ENCODE assay signal across 8 mouse cellular contexts in the genomic region with DNA sequence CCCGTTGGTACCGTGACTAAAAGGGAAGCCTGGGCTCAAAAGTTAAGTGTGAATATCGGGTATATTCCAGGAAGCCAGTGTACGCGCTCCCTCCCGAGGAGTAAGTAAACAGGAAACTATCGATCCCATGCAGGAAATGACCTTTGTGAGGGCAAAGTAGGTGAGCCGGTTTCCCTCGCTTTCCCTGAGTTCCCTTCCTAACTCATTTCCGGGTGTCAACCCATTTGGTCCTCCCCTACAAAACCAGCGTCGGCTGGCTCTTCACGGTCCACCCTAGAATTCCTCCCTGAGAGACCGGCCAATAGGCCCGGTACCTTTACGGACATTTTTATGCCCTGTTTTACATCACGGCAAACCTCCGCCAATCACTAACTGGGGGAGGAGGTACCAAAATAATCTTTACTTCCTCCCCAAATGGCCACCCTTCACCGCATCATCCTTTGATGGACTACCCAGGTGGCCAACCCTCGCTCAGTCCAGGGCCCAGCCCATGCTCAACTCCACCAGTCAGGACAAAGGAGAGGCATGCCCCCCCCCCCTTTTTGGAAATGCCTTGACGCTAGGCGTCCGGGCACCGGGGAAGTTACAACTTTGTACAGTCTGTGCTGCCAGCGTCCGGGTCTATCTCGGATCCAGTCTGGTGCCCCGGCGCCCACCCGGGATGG. TPM values are rescaled to one million over a fixed set of nuclear protein-coding genes. Genes with fewer than 3 reads are reported as not detected.
A peak's percentile ranks its signal among the peaks of the same experiment; 100 is the strongest.
DNase-seq lines count a peak whose midpoint lies in the region; ATAC-seq and TF ChIP-seq lines count a peak whose summit lies in the region.

No protein-coding gene starts in this region.

- ATAC-seq in embryonic facial prominence, embryonic 14.5 days (ENCODE audit: low read depth) = peak; percentile 99
- ATAC-seq in limb, embryonic 14.5 days (ENCODE audit: low FRiP score, low read depth) = peak; percentile 98
- peak; percentile 99 for ATAC-seq in midbrain, postnatal 0 days (ENCODE audit: low FRiP score)

- H3K4me2 ChIP-seq in embryonic facial prominence, embryonic 14.5 days (ENCODE audit: low read depth, low read length) = peak overlapping the region; percentile 81
- H3K4me2 ChIP-seq in limb, embryonic 14.5 days (replicated peaks; ENCODE audit: low read depth, low read length, severe bottlenecking) = peak overlapping the region; percentile 61
- H3K4me2 ChIP-seq in midbrain, postnatal 0 days (ENCODE audit: low read depth, low read length, poor library complexity, severe bottlenecking) = peak overlapping the region; percentile 60

- WGBS in embryonic facial prominence, embryonic 14.5 days = under 1% methylated on average over 27 of the region's 30 CpGs
- under 1% methylated on average over 25 of the region's 30 CpGs for WGBS in limb, embryonic 14.5 days
- WGBS in midbrain, postnatal 0 days = under 1% methylated on average over 30 of the region's 30 CpGs

- H3K4me3 ChIP-seq in embryonic facial prominence, embryonic 14.5 days (ENCODE audit: low read depth, low read length) = peak overlapping the region; percentile 67
- H3K4me3 ChIP-seq in limb, embryonic 14.5 days (replicated peaks; ENCODE audit: low read length) = peak overlapping the region; percentile 69
- H3K4me3 ChIP-seq in midbrain, postnatal 0 days (ENCODE audit: low read depth, low read length) = peak overlapping the region; percentile 65

- TF ChIP-seq POLR2A in limb, embryonic 14.5 days (IDR thresholded peaks at IDR 0.05; ENCODE audit: borderline replicate concordance, extremely low read depth, insufficient read depth, insufficient read length) = peak; percentile 42; the same call in 1 of the 2 replicates

- TF ChIP-seq CTCF in midbrain, postnatal 0 days (IDR thresholded peaks at IDR 0.05) = peak; percentile 2; the same call in 1 of the 2 replicates

- peak overlapping the region; percentile 100 for H3K27ac ChIP-seq in embryonic facial prominence, embryonic 14.5 days (replicated peaks; ENCODE audit: low read depth, low read length)
- peak overlapping the region; percentile 99 for H3K27ac ChIP-seq in limb, embryonic 14.5 days (replicated peaks; ENCODE audit: low read depth, low read length)
- peak overlapping the region; percentile 96 for H3K27ac ChIP-seq in midbrain, postnatal 0 days (ENCODE audit: low read depth, low read length)

- no peaks in the 10 kb centered on the region for H3K27me3 ChIP-seq in embryonic facial prominence, embryonic 14.5 days (replicated peaks; ENCODE audit: control insufficient read depth, insufficient read depth, low read length)
- H3K27me3 ChIP-seq in limb, embryonic 14.5 days (ENCODE audit: control insufficient read depth, insufficient read depth, low read length) = no peaks in the 10 kb centered on the region
- H3K27me3 ChIP-seq in midbrain, postnatal 0 days (ENCODE audit: insufficient read depth, low read length) = no peaks in the 10 kb centered on the region

- H3K4me1 ChIP-seq in embryonic facial prominence, embryonic 14.5 days (ENCODE audit: control insufficient read depth, insufficient read depth, low read length) = 0 out of 2 replicates have a peak, but pooled peaks cover 4% of the 10 kb centered on the region
- peaks cover 9% of the 10 kb centered on the region; the same call in 1 of the 2 replicates for H3K4me1 ChIP-seq in limb, embryonic 14.5 days (ENCODE audit: control insufficient read depth, insufficient read depth, low read length)
- no peaks in the 10 kb centered on the region for H3K4me1 ChIP-seq in midbrain, postnatal 0 days (ENCODE audit: insufficient read depth, low read length)

- H3K9ac ChIP-seq in embryonic facial prominence, embryonic 14.5 days (ENCODE audit: low read depth, low read length) = peak overlapping the region; percentile 77
- peak overlapping the region; percentile 77 for H3K9ac ChIP-seq in limb, embryonic 14.5 days (ENCODE audit: low read depth, low read length, severe bottlenecking)
- H3K9ac ChIP-seq in midbrain, postnatal 0 days (replicated peaks; ENCODE audit: low read length, poor library complexity, severe bottlenecking) = peak overlapping the region; percentile 60

- H3K36me3 ChIP-seq in embryonic facial prominence, embryonic 14.5 days (ENCODE audit: control insufficient read depth, insufficient read depth, low read length) = no peaks in the 10 kb centered on the region
- no peaks in the 10 kb centered on the region for H3K36me3 ChIP-seq in limb, embryonic 14.5 days (ENCODE audit: control insufficient read depth, insufficient read depth, low read length)
- no peaks in the 10 kb centered on the region for H3K36me3 ChIP-seq in midbrain, postnatal 0 days (ENCODE audit: insufficient read depth, low read length)

- no peaks in the 10 kb centered on the region for H3K9me3 ChIP-seq in embryonic facial prominence, embryonic 14.5 days (ENCODE audit: control insufficient read depth, low read length)
- H3K9me3 ChIP-seq in limb, embryonic 14.5 days (ENCODE audit: control insufficient read depth, low read length) = no peaks in the 10 kb centered on the region
- no peaks in the 10 kb centered on the region for H3K9me3 ChIP-seq in midbrain, postnatal 0 days (ENCODE audit: low read length)

- peak; percentile 100 for DNase-seq in 3T3-L1 (ENCODE audit: low read depth, low spot score)
- DNase-seq in adrenal gland, postnatal 4 days (ENCODE audit: low spot score in 2 of 2) = peak; percentile 86 to 93
- DNase-seq in embryonic facial prominence, embryonic 14.5 days (ENCODE audit: low spot score) = peak; percentile 99
- DNase-seq in heart, adult 8-10 months (ENCODE audit: low spot score) = peak; percentile 99
- DNase-seq in kidney, adult 9 months = peak; percentile 99
- DNase-seq in limb, embryonic 14.5 days (ENCODE audit: low spot score) = peak; percentile 99
- peak; percentile 99 for DNase-seq in midbrain, postnatal 0 days (ENCODE audit: low spot score)
- DNase-seq in spleen, postnatal 14 days (ENCODE audit: low spot score in 2 of 2) = peak; percentile 87 to 91

RNA-seq across cellular contexts. Expression of a gene that starts 9.0 kb away (rescaled TPM):
- 10 to 100 TPM; 21.3 to 22.1 TPM for total RNA-seq in adrenal gland, postnatal 4 days (2021)
- polyA plus RNA-seq in embryonic facial prominence, embryonic 14.5 days (2014; fragmentation: Nextera tagmentation; extraction: Ambion mirVana) = 9.0 and 9.7 TPM in 2 replicates
- total RNA-seq in heart, adult 8-10 months (2022) = 10 to 100 TPM; 26.3 to 31.5 (median 29.1) TPM
- polyA plus RNA-seq in limb, embryonic 14.5 days (2012; rRNA removed) = 13.4 and 15.1 TPM in 2 replicates
- 9.3 and 11.8 TPM in 2 replicates for polyA plus RNA-seq in limb, embryonic 14.5 days (2014; fragmentation: Nextera tagmentation; extraction: Ambion mirVana)
- total RNA-seq in midbrain, postnatal 0 days (2014; rRNA removed) = 24.4 and 27.2 TPM in 2 replicates
- 8.6 and 8.8 TPM in 2 replicates for polyA plus RNA-seq in midbrain, postnatal 0 days (2015; fragmentation: Nextera tagmentation; extraction: Ambion mirVana)

RNA-seq across cellular contexts. Expression of a gene that starts 9.3 kb away (rescaled TPM):
- total RNA-seq in adrenal gland, postnatal 4 days (2021) = 10 to 100 TPM; 17.4 to 17.8 TPM
- 23.9 and 32.0 TPM in 2 replicates for polyA plus RNA-seq in embryonic facial prominence, embryonic 14.5 days (2014; fragmentation: Nextera tagmentation; extraction: Ambion mirVana)
- 1 to 10 TPM; 2.3 to 2.9 (median 2.4) TPM for total RNA-seq in heart, adult 8-10 months (2022)
- polyA plus RNA-seq in limb, embryonic 14.5 days (2012; rRNA removed) = 46.5 and 48.2 TPM in 2 replicates
- 71.6 and 78.8 TPM in 2 replicates for polyA plus RNA-seq in limb, embryonic 14.5 days (2014; fragmentation: Nextera tagmentation; extraction: Ambion mirVana)
- total RNA-seq in midbrain, postnatal 0 days (2014; rRNA removed) = 96.0 and 129 TPM in 2 replicates
- polyA plus RNA-seq in midbrain, postnatal 0 days (2015; fragmentation: Nextera tagmentation; extraction: Ambion mirVana) = 48.4 and 50.1 TPM in 2 replicates

RNA-seq across cellular contexts. Expression of a gene that starts 45.2 kb away (rescaled TPM):
- total RNA-seq in adrenal gland, postnatal 4 days (2021) = 1 to 10 TPM; 2.6 to 3.2 TPM
- 4.8 and 5.1 TPM in 2 replicates for polyA plus RNA-seq in embryonic facial prominence, embryonic 14.5 days (2014; fragmentation: Nextera tagmentation; extraction: Ambion mirVana)
- 1 to 10 TPM; 2.0 to 3.5 (median 2.5) TPM for total RNA-seq in heart, adult 8-10 months (2022)
- 4.1 and 5.0 TPM in 2 replicates for polyA plus RNA-seq in limb, embryonic 14.5 days (2012; rRNA removed)
- polyA plus RNA-seq in limb, embryonic 14.5 days (2014; fragmentation: Nextera tagmentation; extraction: Ambion mirVana) = 4.7 and 5.0 TPM in 2 replicates
- 1.8 and 2.0 TPM in 2 replicates for total RNA-seq in midbrain, postnatal 0 days (2014; rRNA removed)
- polyA plus RNA-seq in midbrain, postnatal 0 days (2015; fragmentation: Nextera tagmentation; extraction: Ambion mirVana) = 1.3 and 1.4 TPM in 2 replicates

Comparison
In these comparisons a context has a peak if more than half of its experiments do, and no peak if none do; other contexts are left out.
1. Peak in every context shown above with its lines: DNase-seq, ATAC-seq, H3K4me3 ChIP-seq and H3K27ac ChIP-seq.
2. RNA of a gene that starts 9.3 kb away (total RNA-seq): 96.0 to 129 TPM in midbrain, postnatal 0 days and 17.4 to 17.8 TPM in adrenal gland, postnatal 4 days; 2.3 to 2.9 TPM in heart, adult 8-10 months; every median in the first group is over 4 times any median in the second.